Mouse (Mus musculus): ENCODE measurements around the gene Phf6. TPM values are rescaled to one million over a fixed set of nuclear protein-coding genes. Genes with fewer than 3 reads are reported as not detected.

Gene Phf6
- polyA plus RNA-seq, 1 experiment from 2014 or later: 37.4 TPM

- 14% methylated on average over 1 of the region's 1 CpGs for WGBS
- no peaks in the 10 kb centered on the region for H3K27me3 ChIP-seq (ENCODE audit: control insufficient read depth, insufficient read depth, low read depth, low read length)
- no peak overlapping the region for H3K4me3 ChIP-seq (ENCODE audit: low read length)
- no peak for ATAC-seq (ENCODE audit: low read depth)
- H3K9ac ChIP-seq (ENCODE audit: low read length): no peak overlapping the region
- H3K27ac ChIP-seq (ENCODE audit: low read length): no peak overlapping the region
- no peaks in the 10 kb centered on the region for H3K9me3 ChIP-seq (ENCODE audit: control insufficient read depth, low read length)
- H3K4me2 ChIP-seq (ENCODE audit: low read depth, low read length): no peak overlapping the region
- no peaks in the 10 kb centered on the region for H3K36me3 ChIP-seq (ENCODE audit: control insufficient read depth, insufficient read depth, low read length)
- H3K4me1 ChIP-seq (replicated peaks; ENCODE audit: control insufficient read depth, insufficient read depth, low read length): no peaks in the 10 kb centered on the region
Measured at GRCm38 (mm10) chrX:52928883-52929282, 16.8 kb downstream of the Phf6 start.

GRCm38 (mm10) chrX:52929779-52930178 is 17.7 kb downstream of the Phf6 start:
- H3K9ac ChIP-seq (ENCODE audit: low read length): no peak overlapping the region
- H3K27ac ChIP-seq (ENCODE audit: low read length): no peak overlapping the region
- WGBS: 82% methylated on average over 3 of the region's 3 CpGs
- H3K4me1 ChIP-seq (replicated peaks; ENCODE audit: control insufficient read depth, insufficient read depth, low read length): no peaks in the 10 kb centered on the region
- H3K4me2 ChIP-seq (ENCODE audit: low read depth, low read length): no peak overlapping the region
- H3K27me3 ChIP-seq (ENCODE audit: control insufficient read depth, insufficient read depth, low read depth, low read length): no peaks in the 10 kb centered on the region
- no peak for ATAC-seq (ENCODE audit: low read depth)
- no peaks in the 10 kb centered on the region for H3K36me3 ChIP-seq (ENCODE audit: control insufficient read depth, insufficient read depth, low read length)
- no peaks in the 10 kb centered on the region for H3K9me3 ChIP-seq (ENCODE audit: control insufficient read depth, low read length)
- H3K4me3 ChIP-seq (ENCODE audit: low read length): no peak overlapping the region

- Histone ChIP-seq H3K9ac (ENCODE audit: low read length) (no peak overlapping the region), H3K4me1 (replicated peaks; ENCODE audit: control insufficient read depth, insufficient read depth, low read length) (no peaks in the 10 kb centered on the region), H3K4me2 (ENCODE audit: low read depth, low read length) (no peak overlapping the region), H3K27ac (ENCODE audit: low read length) (no peak overlapping the region), H3K27me3 (ENCODE audit: control insufficient read depth, insufficient read depth, low read depth, low read length) (no peaks in the 10 kb centered on the region), H3K36me3 (ENCODE audit: control insufficient read depth, insufficient read depth, low read length) (no peaks in the 10 kb centered on the region), H3K9me3 (ENCODE audit: control insufficient read depth, low read length) (no peaks in the 10 kb centered on the region), H3K4me3 (ENCODE audit: low read length) (no peak overlapping the region)
- 90% methylated on average over 5 of the region's 5 CpGs for WGBS
- no peak for ATAC-seq (ENCODE audit: low read depth)
Measured at GRCm38 (mm10) chrX:52930191-52930590, 18.1 kb downstream of the Phf6 start.

- Histone ChIP-seq H3K36me3 (ENCODE audit: control insufficient read depth, insufficient read depth, low read length) (no peaks in the 10 kb centered on the region), H3K9me3 (ENCODE audit: control insufficient read depth, low read length) (no peaks in the 10 kb centered on the region), H3K4me2 (ENCODE audit: low read depth, low read length) (no peak overlapping the region), H3K9ac (ENCODE audit: low read length) (no peak overlapping the region), H3K4me3 (ENCODE audit: low read length) (no peak overlapping the region), H3K27me3 (ENCODE audit: control insufficient read depth, insufficient read depth, low read depth, low read length) (no peaks in the 10 kb centered on the region), H3K4me1 (replicated peaks; ENCODE audit: control insufficient read depth, insufficient read depth, low read length) (no peaks in the 10 kb centered on the region), H3K27ac (ENCODE audit: low read length) (no peak overlapping the region)
- 87% methylated on average over 1 of the region's 1 CpGs for WGBS
- ATAC-seq (ENCODE audit: low read depth): no peak
Measured at GRCm38 (mm10) chrX:52932161-52932560, 20.1 kb downstream of the Phf6 start.

GRCm38 (mm10) chrX:52934496-52934895 is 22.4 kb downstream of the Phf6 start:
- no peak overlapping the region for H3K4me3 ChIP-seq (ENCODE audit: low read length)
- H3K27ac ChIP-seq (ENCODE audit: low read length): no peak overlapping the region
- WGBS: 22% methylated on average over 2 of the region's 2 CpGs
- no peaks in the 10 kb centered on the region for H3K9me3 ChIP-seq (ENCODE audit: control insufficient read depth, low read length)
- no peak overlapping the region for H3K4me2 ChIP-seq (ENCODE audit: low read depth, low read length)
- no peaks in the 10 kb centered on the region for H3K4me1 ChIP-seq (replicated peaks; ENCODE audit: control insufficient read depth, insufficient read depth, low read length)
- no peak overlapping the region for H3K9ac ChIP-seq (ENCODE audit: low read length)
- no peaks in the 10 kb centered on the region for H3K36me3 ChIP-seq (ENCODE audit: control insufficient read depth, insufficient read depth, low read length)
- ATAC-seq (ENCODE audit: low read depth): no peak
- no peaks in the 10 kb centered on the region for H3K27me3 ChIP-seq (ENCODE audit: control insufficient read depth, insufficient read depth, low read depth, low read length)

- no peak for ATAC-seq (ENCODE audit: low read depth)
- 86% methylated on average over 5 of the region's 5 CpGs for WGBS
- Histone ChIP-seq H3K4me1 (replicated peaks; ENCODE audit: control insufficient read depth, insufficient read depth, low read length) (no peaks in the 10 kb centered on the region), H3K9ac (ENCODE audit: low read length) (no peak overlapping the region), H3K27ac (ENCODE audit: low read length) (no peak overlapping the region), H3K36me3 (ENCODE audit: control insufficient read depth, insufficient read depth, low read length) (peaks cover 6% of the 10 kb centered on the region), H3K4me3 (ENCODE audit: low read length) (no peak overlapping the region), H3K9me3 (ENCODE audit: control insufficient read depth, low read length) (no peaks in the 10 kb centered on the region), H3K4me2 (ENCODE audit: low read depth, low read length) (no peak overlapping the region), H3K27me3 (ENCODE audit: control insufficient read depth, insufficient read depth, low read depth, low read length) (no peaks in the 10 kb centered on the region)
Measured at GRCm38 (mm10) chrX:52945509-52945908, 33.4 kb downstream of the Phf6 start.

GRCm38 (mm10) chrX:52949713-52950112 is 37.6 kb downstream of the Phf6 start:
- no peak overlapping the region for H3K4me2 ChIP-seq (ENCODE audit: low read depth, low read length)
- peaks cover 6% of the 10 kb centered on the region for H3K36me3 ChIP-seq (ENCODE audit: control insufficient read depth, insufficient read depth, low read length)
- no peak overlapping the region for H3K9ac ChIP-seq (ENCODE audit: low read length)
- H3K4me3 ChIP-seq (ENCODE audit: low read length): no peak overlapping the region
- 63% methylated on average over 2 of the region's 2 CpGs for WGBS
- ATAC-seq (ENCODE audit: low read depth): no peak
- H3K9me3 ChIP-seq (ENCODE audit: control insufficient read depth, low read length): no peaks in the 10 kb centered on the region
- no peaks in the 10 kb centered on the region for H3K27me3 ChIP-seq (ENCODE audit: control insufficient read depth, insufficient read depth, low read depth, low read length)
- no peaks in the 10 kb centered on the region for H3K4me1 ChIP-seq (replicated peaks; ENCODE audit: control insufficient read depth, insufficient read depth, low read length)
- H3K27ac ChIP-seq (ENCODE audit: low read length): no peak overlapping the region

GRCm38 (mm10) chrX:52956942-52957341 is 44.9 kb downstream of the Phf6 start:
- Histone ChIP-seq H3K9ac (ENCODE audit: low read length) (no peak overlapping the region), H3K4me3 (ENCODE audit: low read length) (no peak overlapping the region), H3K9me3 (ENCODE audit: control insufficient read depth, low read length) (no peaks in the 10 kb centered on the region), H3K4me2 (ENCODE audit: low read depth, low read length) (no peak overlapping the region), H3K4me1 (replicated peaks; ENCODE audit: control insufficient read depth, insufficient read depth, low read length) (no peaks in the 10 kb centered on the region; the same call in 1 of the 2 replicates), H3K27ac (ENCODE audit: low read length) (no peak overlapping the region), H3K27me3 (ENCODE audit: control insufficient read depth, insufficient read depth, low read depth, low read length) (no peaks in the 10 kb centered on the region), H3K36me3 (ENCODE audit: control insufficient read depth, insufficient read depth, low read length) (peaks cover 2% of the 10 kb centered on the region; the same call in 1 of the 2 replicates)
- 72% methylated on average over 4 of the region's 4 CpGs for WGBS
- ATAC-seq (ENCODE audit: low read depth): no peak

GRCm38 (mm10) chrX:52961559-52962110 is 49.6 kb downstream of the Phf6 start:
- 64% methylated on average over 5 of the region's 5 CpGs for WGBS
- no peak for ATAC-seq (ENCODE audit: low read depth)
- no peak overlapping the region for H3K27ac ChIP-seq (ENCODE audit: low read length)

GRCm38 (mm10) chrX:52965149-52965548 is 53.1 kb downstream of the Phf6 start:
- Histone ChIP-seq H3K9ac (ENCODE audit: low read length) (no peak overlapping the region), H3K27me3 (ENCODE audit: control insufficient read depth, insufficient read depth, low read depth, low read length) (no peaks in the 10 kb centered on the region), H3K27ac (ENCODE audit: low read length) (no peak overlapping the region), H3K4me1 (replicated peaks; ENCODE audit: control insufficient read depth, insufficient read depth, low read length) (no peaks in the 10 kb centered on the region; the same call in 1 of the 2 replicates), H3K9me3 (ENCODE audit: control insufficient read depth, low read length) (no peaks in the 10 kb centered on the region), H3K36me3 (ENCODE audit: control insufficient read depth, insufficient read depth, low read length) (no peaks in the 10 kb centered on the region), H3K4me2 (ENCODE audit: low read depth, low read length) (no peak overlapping the region), H3K4me3 (ENCODE audit: low read length) (no peak overlapping the region)
- ATAC-seq (ENCODE audit: low read depth): no peak
- WGBS: 88% methylated on average over 2 of the region's 2 CpGs

More at GRCm38 (mm10) chrX:52961559-52962110, 49.6 kb downstream of the Phf6 start:
- Histone ChIP-seq H3K27me3 (ENCODE audit: control insufficient read depth, insufficient read depth, low read depth, low read length) (no peaks in the 10 kb centered on the region), H3K9ac (ENCODE audit: low read length) (no peak overlapping the region), H3K36me3 (ENCODE audit: control insufficient read depth, insufficient read depth, low read length) (no peaks in the 10 kb centered on the region), H3K4me1 (replicated peaks; ENCODE audit: control insufficient read depth, insufficient read depth, low read length) (no peaks in the 10 kb centered on the region; the same call in 1 of the 2 replicates), H3K4me2 (ENCODE audit: low read depth, low read length) (no peak overlapping the region), H3K4me3 (ENCODE audit: low read length) (no peak overlapping the region), H3K9me3 (ENCODE audit: control insufficient read depth, low read length) (no peaks in the 10 kb centered on the region)
